Mouse (Mus musculus) kidney, adult 18-20 months (tissue): ENCODE measurements around the gene A930033H14Rik.

Source experiments
- DNase-seq: peaks from one replicate; pipeline ENCODE4 v3.0.0; 2021

The A930033H14Rik gene

GRCm38 (mm10) chr10:69212542-69213440 lies at the start of gene A930033H14Rik:
TSS of gene A930033H14Rik (minus strand) at chr10:69213098.
- DNase-seq, result peak; percentile 84

GRCm38 (mm10) chr10:69259929-69260328 lies 47.0 kb upstream of the A930033H14Rik start:
- DNase-seq, result no peak

- DNase-seq, result no peak
Observed at GRCm38 (mm10) chr10:69259161-69259560, 46.3 kb upstream of the A930033H14Rik start.

GRCm38 (mm10) chr10:69258588-69258987 lies 45.7 kb upstream of the A930033H14Rik start:
- no peak for DNase-seq

- DNase-seq, result no peak
Observed at GRCm38 (mm10) chr10:69257592-69258133, 44.8 kb upstream of the A930033H14Rik start.

GRCm38 (mm10) chr10:69255594-69255993 lies 42.7 kb upstream of the A930033H14Rik start:
- no peak for DNase-seq

GRCm38 (mm10) chr10:69254390-69254847 lies 41.5 kb upstream of the A930033H14Rik start:
- peak; percentile 81 for DNase-seq

GRCm38 (mm10) chr10:69253686-69254080 lies 40.8 kb upstream of the A930033H14Rik start:
- no peak for DNase-seq

GRCm38 (mm10) chr10:69253075-69253685 lies 40.3 kb upstream of the A930033H14Rik start:
- DNase-seq, result peak; percentile 71

GRCm38 (mm10) chr10:69252112-69253074 lies 39.5 kb upstream of the A930033H14Rik start:
- no peak for DNase-seq

GRCm38 (mm10) chr10:69251254-69251653 lies 38.4 kb upstream of the A930033H14Rik start:
- DNase-seq, result no peak

GRCm38 (mm10) chr10:69248261-69249160 lies 35.6 kb upstream of the A930033H14Rik start:
- peak; percentile 69 for DNase-seq

GRCm38 (mm10) chr10:69247311-69248033 lies 34.6 kb upstream of the A930033H14Rik start:
- no peak for DNase-seq

GRCm38 (mm10) chr10:69246762-69247161 lies 33.9 kb upstream of the A930033H14Rik start:
- DNase-seq, result no peak

GRCm38 (mm10) chr10:69245906-69246668 lies 33.2 kb upstream of the A930033H14Rik start:
- DNase-seq, result no peak

- DNase-seq, result no peak
Observed at GRCm38 (mm10) chr10:69245151-69245550, 32.3 kb upstream of the A930033H14Rik start.

- no peak for DNase-seq
Observed at GRCm38 (mm10) chr10:69240530-69240929, 27.6 kb upstream of the A930033H14Rik start.

GRCm38 (mm10) chr10:69238311-69238710 lies 25.4 kb upstream of the A930033H14Rik start:
- no peak for DNase-seq

GRCm38 (mm10) chr10:69237781-69238180 lies 24.9 kb upstream of the A930033H14Rik start:
- no peak for DNase-seq

- no peak for DNase-seq
Observed at GRCm38 (mm10) chr10:69237185-69237584, 24.3 kb upstream of the A930033H14Rik start.
